Mouse (Mus musculus): ENCODE measurements at regions not wholly inside any gene's neighbourhood (a gene's known extent, or its start where the extent isn't known, plus 50 kb on each side); places are given as distances from the start of the nearest gene placed in this dataset.

- Histone ChIP-seq H3K4me3 (replicated peaks) (no peak overlapping the region), H3K36me3 (replicated peaks; ENCODE audit: low read length) (no peaks in the 10 kb centered on the region), H3K27me3 (replicated peaks) (peaks cover 32% of the 10 kb centered on the region), H3K4me1 (peaks cover 4% of the 10 kb centered on the region; the same call in 1 of the 2 replicates), H3K9me3 (no peaks in the 10 kb centered on the region)
- no peak for TF ChIP-seq FLI1 (IDR thresholded peaks at IDR 0.05; ENCODE audit: low read length)
- TF ChIP-seq GATA1 (IDR thresholded peaks at IDR 0.05; ENCODE audit: borderline replicate concordance, low read length), result no peak
These were observed 51.6 kb upstream of the Lpp start for GRCm38 (mm10) chr16:24341736-24342135.

GRCm38 (mm10) chr16:24340646-24341045, 52.7 kb upstream of the Lpp start:
- TF ChIP-seq FLI1 (IDR thresholded peaks at IDR 0.05; ENCODE audit: low read length), result no peak
- TF ChIP-seq GATA1 (IDR thresholded peaks at IDR 0.05; ENCODE audit: borderline replicate concordance, low read length), result no peak
- H3K27me3 ChIP-seq (replicated peaks), result peaks cover 27% of the 10 kb centered on the region
- no peaks in the 10 kb centered on the region for H3K36me3 ChIP-seq (replicated peaks; ENCODE audit: low read length)
- H3K4me3 ChIP-seq (replicated peaks), result no peak overlapping the region
- no peaks in the 10 kb centered on the region for H3K9me3 ChIP-seq
- H3K4me1 ChIP-seq, result no peaks in the 10 kb centered on the region

GRCm38 (mm10) chr16:24339320-24340265, 53.7 kb upstream of the Lpp start:
- Histone ChIP-seq H3K4me1 (no peaks in the 10 kb centered on the region), H3K9me3 (no peaks in the 10 kb centered on the region), H3K27me3 (replicated peaks) (peaks cover 21% of the 10 kb centered on the region), H3K36me3 (replicated peaks; ENCODE audit: low read length) (no peaks in the 10 kb centered on the region), H3K4me3 (replicated peaks) (no peak overlapping the region)
- TF ChIP-seq GATA1 (IDR thresholded peaks at IDR 0.05; ENCODE audit: borderline replicate concordance, low read length), result no peak
- no peak for TF ChIP-seq FLI1 (IDR thresholded peaks at IDR 0.05; ENCODE audit: low read length)

- no peaks in the 10 kb centered on the region for H3K9me3 ChIP-seq
- no peaks in the 10 kb centered on the region for H3K36me3 ChIP-seq (replicated peaks; ENCODE audit: low read length)
- peaks cover 20% of the 10 kb centered on the region for H3K27me3 ChIP-seq (replicated peaks)
- TF ChIP-seq FLI1 (IDR thresholded peaks at IDR 0.05; ENCODE audit: low read length), result no peak
- TF ChIP-seq GATA1 (IDR thresholded peaks at IDR 0.05; ENCODE audit: borderline replicate concordance, low read length), result no peak
- no peaks in the 10 kb centered on the region for H3K4me1 ChIP-seq
- H3K4me3 ChIP-seq (replicated peaks), result no peak overlapping the region
These were observed 54.9 kb upstream of the Lpp start for GRCm38 (mm10) chr16:24338404-24338803.

- TF ChIP-seq FLI1 (IDR thresholded peaks at IDR 0.05; ENCODE audit: low read length) (no peak), GATA1 (IDR thresholded peaks at IDR 0.05; ENCODE audit: borderline replicate concordance, low read length) (no peak)
- H3K27me3 ChIP-seq (replicated peaks), result peaks cover 7% of the 10 kb centered on the region
- no peaks in the 10 kb centered on the region for H3K4me1 ChIP-seq
These were observed 58.9 kb upstream of the Lpp start for GRCm38 (mm10) chr16:24334389-24334788.

GRCm38 (mm10) chr16:24331446-24332020, 61.8 kb upstream of the Lpp start:
- Histone ChIP-seq H3K4me3 (replicated peaks) (no peak overlapping the region), H3K27me3 (replicated peaks) (peaks cover 8% of the 10 kb centered on the region), H3K9me3 (no peaks in the 10 kb centered on the region), H3K4me1 (no peaks in the 10 kb centered on the region), H3K36me3 (replicated peaks; ENCODE audit: low read length) (no peaks in the 10 kb centered on the region)
- TF ChIP-seq FLI1 (IDR thresholded peaks at IDR 0.05; ENCODE audit: low read length) (no peak), GATA1 (IDR thresholded peaks at IDR 0.05; ENCODE audit: borderline replicate concordance, low read length) (no peak)

More at GRCm38 (mm10) chr16:24334389-24334788, 58.9 kb upstream of the Lpp start:
- Histone ChIP-seq H3K9me3 (no peaks in the 10 kb centered on the region), H3K4me3 (replicated peaks) (no peak overlapping the region), H3K36me3 (replicated peaks; ENCODE audit: low read length) (no peaks in the 10 kb centered on the region)

GRCm38 (mm10) chr16:24326571-24326970, 66.7 kb upstream of the Lpp start:
- Histone ChIP-seq H3K36me3 (replicated peaks; ENCODE audit: low read length) (no peaks in the 10 kb centered on the region), H3K27me3 (replicated peaks) (peaks cover 7% of the 10 kb centered on the region), H3K4me3 (replicated peaks) (no peak overlapping the region), H3K4me1 (no peaks in the 10 kb centered on the region), H3K9me3 (no peaks in the 10 kb centered on the region)
- TF ChIP-seq FLI1 (IDR thresholded peaks at IDR 0.05; ENCODE audit: low read length) (no peak), GATA1 (IDR thresholded peaks at IDR 0.05; ENCODE audit: borderline replicate concordance, low read length) (no peak)

GRCm38 (mm10) chr16:24326046-24326445, 67.3 kb upstream of the Lpp start:
- no peaks in the 10 kb centered on the region for H3K4me1 ChIP-seq
- no peak overlapping the region for H3K4me3 ChIP-seq (replicated peaks)
- H3K27me3 ChIP-seq (replicated peaks), result peaks cover 5% of the 10 kb centered on the region
- H3K9me3 ChIP-seq, result no peaks in the 10 kb centered on the region
- TF ChIP-seq FLI1 (IDR thresholded peaks at IDR 0.05; ENCODE audit: low read length) (no peak), GATA1 (IDR thresholded peaks at IDR 0.05; ENCODE audit: borderline replicate concordance, low read length) (no peak)
- no peaks in the 10 kb centered on the region for H3K36me3 ChIP-seq (replicated peaks; ENCODE audit: low read length)

GRCm38 (mm10) chr16:24324917-24325316, 68.4 kb upstream of the Lpp start:
- TF ChIP-seq FLI1 (IDR thresholded peaks at IDR 0.05; ENCODE audit: low read length), result no peak
- no peak for TF ChIP-seq GATA1 (IDR thresholded peaks at IDR 0.05; ENCODE audit: borderline replicate concordance, low read length)
- no peaks in the 10 kb centered on the region for H3K4me1 ChIP-seq
- H3K27me3 ChIP-seq (replicated peaks), result peaks cover 11% of the 10 kb centered on the region
- H3K4me3 ChIP-seq (replicated peaks), result no peak overlapping the region
- H3K36me3 ChIP-seq (replicated peaks; ENCODE audit: low read length), result no peaks in the 10 kb centered on the region
- H3K9me3 ChIP-seq, result no peaks in the 10 kb centered on the region; the same call in 1 of the 2 replicates
